Mouse (Mus musculus) kidney, embryonic 14.5 days (tissue): ENCODE data around the gene Alpl. TPM values are rescaled to one million over a fixed set of nuclear protein-coding genes. Genes with fewer than 3 reads are reported as not detected.

ENCODE experiments used
- ATAC-seq: fragments of 200-750 bp; cut with Nextera tagmentation; 2 replicates; pipeline ENCODE4 v1.8.0; 2017; ENCODE audit warnings: moderate number of reproducible peaks, mild to moderate bottlenecking, moderate TSS enrichment, moderate library complexity; ENCODE audit not compliant: low FRiP score, low TSS enrichment
- H3K27ac ChIP-seq: fragments of 300-500 bp; sonication (generic); 2 replicates; pipeline ENCODE4 v1.5.1; 2014; ENCODE audit warnings: low read depth, mild to moderate bottlenecking, low read length, moderate library complexity, mixed read lengths
- H3K27me3 ChIP-seq: fragments of 300-500 bp; sonication (generic); 2 replicates; pipeline ENCODE4 v1.6.1; 2014; ENCODE audit warnings: mild to moderate bottlenecking, low read length; ENCODE audit not compliant: control insufficient read depth, insufficient read depth
- H3K36me3 ChIP-seq: fragments of 300-500 bp; sonication (generic); 2 replicates; pipeline ENCODE4 v1.6.1; 2014; ENCODE audit warnings: low read length, mixed read lengths; ENCODE audit not compliant: control insufficient read depth, insufficient read depth
- H3K4me1 ChIP-seq: fragments of 300-500 bp; sonication (generic); 2 replicates; pipeline ENCODE4 v1.6.1; 2014; ENCODE audit warnings: low read length, mixed read lengths; ENCODE audit not compliant: control insufficient read depth, insufficient read depth
- H3K4me2 ChIP-seq: fragments of 300-500 bp; sonication (generic); replicated peaks from 2 replicates; pipeline ENCODE4 v1.6.1; 2014; ENCODE audit warnings: low read depth, mild to moderate bottlenecking, low read length
- H3K4me3 ChIP-seq: fragments of 300-500 bp; sonication (generic); 2 replicates; pipeline ENCODE4 v1.5.1; 2014; ENCODE audit warnings: mild to moderate bottlenecking, low read length
- H3K9ac ChIP-seq: fragments of 300-500 bp; sonication (generic); 2 replicates; pipeline ENCODE4 v1.6.1; 2014; ENCODE audit warnings: low read depth, mild to moderate bottlenecking, low read length, moderate library complexity
- H3K9me3 ChIP-seq: fragments of 300-500 bp; sonication (generic); 2 replicates; pipeline ENCODE4 v1.6.1; 2016; ENCODE audit warnings: low read length; ENCODE audit not compliant: control insufficient read depth
- WGBS: fragments of 180-500 bp; shearing (Covaris S2); extraction: QIAGEN DNeasy Blood & Tissue Kit; methylation state at CpG from one replicate; pipeline ENCODE4 v1.1.7; 2014; 5-methylcytosine and 5-hydroxymethylcytosine counted together
- polyA plus RNA-seq: library from polyadenylated mRNA; unstranded; fragments of >200 nt; fragmentation: Nextera tagmentation; extraction: Ambion mirVana; gene quantifications from 2 replicates; pipeline ENCODE4 v1.2.1, GENCODE M21; 2014

Gene Alpl
- polyA plus RNA-seq, 1 experiment from 2014 or later, result 10.2 TPM

DNA sequence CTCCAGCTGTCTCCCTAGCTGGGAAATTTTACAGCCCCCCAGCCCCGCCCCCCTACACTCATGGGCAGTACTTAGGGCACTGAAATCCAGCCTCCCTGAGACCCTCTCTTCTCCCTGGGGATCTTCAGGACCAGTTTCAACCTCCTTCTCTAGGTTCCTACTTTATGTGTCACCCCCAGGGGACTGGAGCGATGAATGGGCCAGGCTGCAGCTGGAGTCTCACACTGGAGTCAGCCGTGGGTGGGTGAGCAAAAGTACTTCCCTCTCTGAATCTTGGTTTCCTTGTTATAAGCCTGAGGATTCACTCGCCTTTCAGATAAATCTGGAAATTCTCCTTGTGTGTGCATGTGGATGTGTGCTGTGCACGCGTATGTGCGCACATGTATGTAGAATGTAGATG, 18.0 kb upstream of the Alpl start:
- Histone ChIP-seq H3K27ac (no peak overlapping the region; the same call in 1 of the 2 replicates), H3K4me3 (no peak overlapping the region), H3K9ac (no peak overlapping the region), H3K36me3 (no peaks in the 10 kb centered on the region), H3K9me3 (no peaks in the 10 kb centered on the region), H3K4me1 (no peaks in the 10 kb centered on the region), H3K27me3 (no peaks in the 10 kb centered on the region), H3K4me2 (no peak overlapping the region)
- WGBS, result 68% methylated on average over 7 of the region's 7 CpGs
- ATAC-seq, result no peak

DNA sequence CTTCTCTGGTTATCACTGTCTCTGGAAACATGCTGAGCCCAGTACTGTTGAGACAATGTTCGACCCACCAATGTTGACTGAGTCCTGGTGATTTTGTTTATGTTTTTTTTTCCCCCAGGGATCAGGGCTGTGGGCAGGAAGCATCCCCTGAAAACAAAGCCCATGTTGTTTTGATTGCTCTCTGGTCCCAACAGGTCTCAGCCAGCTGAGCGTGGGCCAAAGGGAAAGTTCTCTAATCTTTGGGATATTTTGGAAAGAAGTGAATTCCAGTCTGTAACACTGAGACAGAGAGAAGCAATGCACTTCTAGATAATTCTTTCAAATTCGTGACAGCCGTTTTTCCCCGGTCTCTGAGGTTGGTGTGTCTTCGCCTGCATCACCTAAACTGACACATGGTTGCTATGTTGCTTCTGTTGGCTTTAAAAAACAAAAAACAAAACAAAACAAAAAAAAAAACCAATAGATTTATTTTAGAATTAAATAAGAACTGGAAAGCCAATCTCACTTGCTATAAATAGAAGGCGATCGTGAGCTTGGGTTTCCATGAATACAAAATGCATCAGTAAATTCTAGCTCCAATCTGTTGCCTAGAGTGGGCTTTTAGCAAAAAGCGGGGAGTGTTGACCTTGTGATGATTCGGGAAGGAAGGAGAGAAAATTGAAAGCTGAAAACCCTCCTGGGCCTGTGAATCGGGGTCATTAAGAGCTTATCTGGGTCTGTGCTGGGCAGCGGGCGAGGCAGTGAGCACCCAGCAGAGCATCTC, 16.9 kb upstream of the Alpl start:
- Histone ChIP-seq H3K4me1 (no peaks in the 10 kb centered on the region), H3K4me3 (no peak overlapping the region), H3K9ac (no peak overlapping the region), H3K4me2 (no peak overlapping the region), H3K27me3 (no peaks in the 10 kb centered on the region), H3K27ac (no peak overlapping the region), H3K36me3 (no peaks in the 10 kb centered on the region), H3K9me3 (no peaks in the 10 kb centered on the region)
- WGBS, result 68% methylated on average over 13 of the region's 13 CpGs
- ATAC-seq, result no peak

DNA sequence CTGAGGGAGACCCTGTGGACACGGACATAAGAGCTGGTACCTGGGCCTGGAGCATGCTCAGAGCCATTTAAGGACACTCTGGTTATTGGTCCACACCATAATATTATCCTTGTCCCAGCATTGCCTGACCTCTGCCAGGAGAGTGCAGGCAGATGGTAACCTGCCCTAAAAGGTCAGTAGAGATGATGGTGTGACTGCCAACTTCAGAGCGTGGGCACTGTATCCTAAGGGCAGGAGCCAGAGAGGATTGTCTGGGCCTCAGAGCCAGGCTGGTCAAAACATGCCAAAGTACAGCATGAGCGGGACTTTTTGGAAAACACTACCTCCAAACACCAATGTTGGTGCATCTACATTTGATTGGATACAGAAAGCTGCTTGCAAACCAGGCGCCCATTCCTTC, 13.8 kb upstream of the Alpl start:
- no peaks in the 10 kb centered on the region for H3K36me3 ChIP-seq
- H3K9ac ChIP-seq, result no peak overlapping the region
- no peaks in the 10 kb centered on the region for H3K27me3 ChIP-seq
- WGBS, result 75% methylated on average over 4 of the region's 4 CpGs
- H3K9me3 ChIP-seq, result no peaks in the 10 kb centered on the region
- ATAC-seq, result no peak
- H3K4me1 ChIP-seq, result no peaks in the 10 kb centered on the region
- H3K4me3 ChIP-seq, result no peak overlapping the region
- no peak overlapping the region for H3K27ac ChIP-seq
- no peak overlapping the region for H3K4me2 ChIP-seq

DNA sequence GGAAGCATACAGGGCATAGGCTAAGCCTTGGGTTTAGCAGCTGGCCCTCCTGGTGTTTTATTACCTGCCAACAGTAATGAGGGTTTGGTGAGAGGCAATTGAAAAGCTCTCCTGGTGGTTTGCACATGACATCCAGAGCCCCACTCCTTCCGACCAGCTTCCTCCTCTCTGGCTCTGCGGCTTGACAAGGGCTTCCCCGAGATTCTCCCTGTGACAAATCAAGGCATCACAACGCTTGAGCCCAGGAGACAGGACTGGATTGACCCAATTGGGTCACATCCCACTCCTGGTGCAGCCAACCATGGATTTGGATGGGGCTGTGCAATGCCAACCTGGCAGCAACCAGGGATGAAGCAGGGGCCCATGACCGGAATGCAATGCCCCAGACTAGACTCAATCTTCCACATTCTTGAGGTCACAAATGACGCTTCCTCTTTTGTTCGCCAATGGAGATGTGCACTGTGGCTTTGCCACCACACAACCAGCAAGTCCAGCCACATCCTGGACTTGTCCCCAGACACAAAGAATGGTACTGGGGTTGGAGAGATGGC, 11.2 kb upstream of the Alpl start:
- H3K4me2 ChIP-seq, result no peak overlapping the region
- H3K4me1 ChIP-seq, result no peaks in the 10 kb centered on the region
- H3K27me3 ChIP-seq, result no peaks in the 10 kb centered on the region
- no peak for ATAC-seq
- H3K9me3 ChIP-seq, result no peaks in the 10 kb centered on the region
- WGBS, result 42% methylated on average over 7 of the region's 7 CpGs
- H3K36me3 ChIP-seq, result no peaks in the 10 kb centered on the region
- H3K9ac ChIP-seq, result no peak overlapping the region
- no peak overlapping the region for H3K27ac ChIP-seq
- H3K4me3 ChIP-seq, result no peak overlapping the region

DNA sequence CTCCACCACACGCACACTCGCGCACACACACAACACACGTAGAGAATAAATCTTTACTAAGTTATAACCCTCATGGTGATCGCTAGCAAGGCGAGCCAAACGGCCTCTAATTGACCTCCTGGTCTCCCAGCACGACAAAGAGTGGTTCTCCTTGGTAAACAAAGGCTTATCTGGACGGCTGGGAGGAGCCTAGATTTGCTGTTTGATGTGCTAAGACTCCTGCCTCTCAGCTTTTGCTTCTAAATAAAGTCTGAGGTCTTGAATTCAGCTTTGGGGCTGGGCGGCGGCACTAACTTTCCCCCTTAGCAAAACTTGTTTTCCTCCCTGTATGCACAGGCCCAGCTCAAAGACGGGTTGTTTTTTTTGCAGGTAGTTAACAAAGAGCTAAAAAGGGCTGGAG, 5.0 kb upstream of the Alpl start:
- Histone ChIP-seq H3K36me3 (no peaks in the 10 kb centered on the region), H3K4me1 (peaks cover under 1% of the 10 kb centered on the region; the same call in 1 of the 2 replicates), H3K27me3 (peaks cover 4% of the 10 kb centered on the region), H3K4me3 (no peak overlapping the region), H3K9me3 (no peaks in the 10 kb centered on the region), H3K27ac (no peak overlapping the region), H3K9ac (no peak overlapping the region), H3K4me2 (no peak overlapping the region)
- WGBS, result 38% methylated on average over 12 of the region's 12 CpGs
- no peak for ATAC-seq

DNA sequence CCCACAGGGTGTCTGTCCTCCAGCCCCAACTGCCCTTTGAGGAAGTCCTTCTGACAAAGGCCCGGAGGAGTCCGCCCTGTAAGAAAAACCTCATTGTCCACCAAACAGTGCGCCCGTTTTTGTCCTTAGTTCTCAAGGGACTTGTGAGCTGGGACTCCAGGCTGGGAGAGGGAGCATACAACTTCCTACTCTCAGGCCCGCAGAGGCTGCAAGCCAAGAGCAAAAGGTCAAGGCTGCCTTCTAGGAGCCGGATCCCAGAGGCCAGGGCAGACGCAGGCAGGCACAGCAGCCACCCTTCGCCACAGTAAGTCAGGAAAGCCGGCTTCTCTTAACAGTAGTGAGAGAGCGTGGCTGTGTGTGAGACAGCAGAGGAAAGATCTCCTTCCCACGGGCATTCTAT, 4.1 kb upstream of the Alpl start:
- H3K9me3 ChIP-seq, result no peaks in the 10 kb centered on the region
- peaks cover 8% of the 10 kb centered on the region for H3K4me1 ChIP-seq
- WGBS, result 42% methylated on average over 11 of the region's 11 CpGs
- no peak overlapping the region for H3K4me3 ChIP-seq
- no peaks in the 10 kb centered on the region for H3K36me3 ChIP-seq
- H3K9ac ChIP-seq, result no peak overlapping the region
- H3K4me2 ChIP-seq, result no peak overlapping the region
- H3K27me3 ChIP-seq, result peaks cover 11% of the 10 kb centered on the region
- H3K27ac ChIP-seq, result no peak overlapping the region
- no peak for ATAC-seq

DNA sequence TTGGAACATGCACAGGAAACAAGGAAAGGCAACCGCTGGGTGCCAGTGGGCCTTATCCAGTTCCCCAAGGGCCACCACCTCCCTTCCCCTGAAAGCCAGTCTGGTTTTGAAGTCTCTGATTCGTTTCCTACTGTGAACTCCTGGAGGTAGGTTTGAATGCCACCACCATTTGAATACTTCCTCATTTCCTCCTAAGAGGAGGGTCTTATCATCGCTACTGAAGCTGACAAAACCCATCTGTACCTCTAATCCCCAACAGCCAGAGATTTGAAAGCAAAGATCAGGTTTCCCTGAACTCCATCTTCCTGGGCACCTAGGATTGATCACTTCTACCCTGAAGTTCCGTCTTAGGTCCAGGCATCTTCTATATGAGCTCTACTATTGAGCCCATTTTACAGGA, 854 bp upstream of the Alpl start:
- peaks cover 8% of the 10 kb centered on the region for H3K4me1 ChIP-seq
- peaks cover 15% of the 10 kb centered on the region for H3K27me3 ChIP-seq
- 68% methylated on average over 4 of the region's 4 CpGs for WGBS

DNA sequence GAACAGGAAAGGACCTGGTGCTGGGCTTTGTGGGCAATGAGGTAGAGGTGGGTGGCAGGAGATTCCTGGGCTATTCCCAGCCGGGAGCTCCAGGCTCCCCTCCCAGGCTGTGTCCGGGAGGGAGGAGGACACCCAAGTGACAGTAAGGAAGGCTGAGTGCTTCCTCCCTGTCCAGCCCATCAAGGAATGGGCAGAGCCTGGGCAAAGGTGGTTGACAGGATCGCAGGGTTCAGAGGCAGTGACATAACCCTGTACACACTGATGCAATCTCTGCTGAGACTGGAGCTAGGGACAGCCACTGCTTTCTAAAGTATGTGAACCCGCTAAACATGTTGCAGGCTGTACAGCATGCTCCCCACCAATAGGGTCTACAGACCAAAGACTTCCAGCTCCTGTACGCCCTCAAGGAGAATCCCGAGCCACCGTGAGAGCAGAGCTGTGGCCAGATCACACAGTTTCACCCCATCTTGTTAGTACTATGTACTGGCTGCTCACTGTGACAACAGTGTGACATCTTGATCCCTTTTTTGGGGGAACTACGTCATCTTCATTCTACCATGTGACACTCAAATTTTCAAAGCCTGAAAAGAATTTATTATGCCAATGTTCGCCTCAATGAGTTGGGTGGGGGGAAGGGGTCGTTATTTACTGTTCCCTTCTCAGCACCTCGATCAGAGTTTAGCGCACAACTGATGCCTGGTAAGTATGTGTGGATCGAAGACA, 1.8 kb downstream of the Alpl start:
- no peaks in the 10 kb centered on the region for H3K36me3 ChIP-seq
- H3K9me3 ChIP-seq, result no peaks in the 10 kb centered on the region
- H3K4me2 ChIP-seq, result no peak overlapping the region
- no peak overlapping the region for H3K27ac ChIP-seq
- peaks cover 15% of the 10 kb centered on the region for H3K27me3 ChIP-seq
- no peak overlapping the region for H3K4me3 ChIP-seq
- WGBS, result 80% methylated on average over 13 of the region's 13 CpGs
- H3K9ac ChIP-seq, result no peak overlapping the region
- H3K4me1 ChIP-seq, result peaks cover 10% of the 10 kb centered on the region
- ATAC-seq, result no peak

More for the DNA sequence above, 854 bp upstream of the Alpl start:
- Histone ChIP-seq H3K4me3 (no peak overlapping the region), H3K9ac (no peak overlapping the region), H3K9me3 (no peaks in the 10 kb centered on the region), H3K27ac (no peak overlapping the region), H3K4me2 (no peak overlapping the region), H3K36me3 (no peaks in the 10 kb centered on the region)
- ATAC-seq, result no peak

DNA sequence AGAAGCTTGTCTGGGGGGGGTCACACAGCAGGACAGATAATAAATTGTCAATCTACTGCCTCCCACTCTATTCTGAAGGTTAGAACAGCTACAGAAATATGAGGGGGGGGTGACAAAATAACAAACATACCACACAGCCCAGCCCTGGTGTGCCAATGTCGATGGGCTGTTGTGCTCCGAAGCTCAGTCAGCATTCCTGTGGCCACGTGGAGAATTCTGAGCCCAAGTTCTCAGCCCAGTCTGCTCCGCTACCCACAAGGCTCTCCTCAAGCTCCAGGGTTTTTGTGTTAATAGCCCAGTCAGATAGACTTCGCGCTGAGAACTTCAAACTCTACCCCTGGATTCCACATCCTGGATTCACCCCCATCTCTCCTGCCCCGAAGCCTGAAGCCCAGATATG, 2.6 kb downstream of the Alpl start:
- Histone ChIP-seq H3K4me3 (no peak overlapping the region), H3K27me3 (peaks cover 15% of the 10 kb centered on the region), H3K4me2 (no peak overlapping the region), H3K36me3 (no peaks in the 10 kb centered on the region), H3K9ac (no peak overlapping the region), H3K27ac (no peak overlapping the region), H3K9me3 (no peaks in the 10 kb centered on the region), H3K4me1 (peaks cover 10% of the 10 kb centered on the region)
- WGBS, result 76% methylated on average over 7 of the region's 7 CpGs
- ATAC-seq, result no peak
